Mouse (Mus musculus) megakaryocyte, embryonic 14.5 days (primary cell): ENCODE data around the gene Ndufv1. TPM values are rescaled to one million over a fixed set of nuclear protein-coding genes. Genes with fewer than 3 reads are reported as not detected.
"Not testable (repeated sequence)": the region's sequence is repeated elsewhere in the genome, so short reads cannot be mapped to it uniquely, and the experiment has no call there.

Experiments
- H3K27me3 ChIP-seq: replicated peaks from 2 replicates; pipeline ENCODE3; 2012; ENCODE audit warnings: inconsistent platforms
- H3K36me3 ChIP-seq: replicated peaks from 2 replicates; pipeline ENCODE3; 2012; ENCODE audit warnings: low read length, inconsistent platforms, mixed read lengths
- H3K4me1 ChIP-seq: 2 replicates; pipeline ENCODE4 v1.6.1; 2012; ENCODE audit warnings: inconsistent platforms
- H3K4me3 ChIP-seq: replicated peaks from 2 replicates; pipeline ENCODE3; 2012; ENCODE audit warnings: moderate library complexity, mild to moderate bottlenecking, inconsistent platforms
- H3K9me3 ChIP-seq: 2 replicates; pipeline ENCODE4 v1.6.1; 2012; ENCODE audit warnings: inconsistent platforms
- FLI1 ChIP-seq: IDR thresholded peaks from 2 replicates; pipeline ENCODE4 v1.6.1; 2012; ENCODE audit warnings: low read length, inconsistent platforms, mixed read lengths
- GATA1 ChIP-seq: IDR thresholded peaks from 3 replicates; pipeline ENCODE4 v1.6.1; 2012; ENCODE audit warnings: mixed read lengths, low read length, inconsistent platforms, borderline replicate concordance
- polyA plus RNA-seq: library from polyadenylated mRNA; stranded (reverse); fragments of >175 nt; gene quantifications from 2 replicates; pipeline ENCODE4 v1.2.3, GENCODE M21; 2012; ENCODE audit warnings: low replicate concordance; ENCODE audit not compliant: insufficient read depth

The Ndufv1 gene
- polyA plus RNA-seq, 1 experiment, result 122 TPM

- Histone ChIP-seq H3K36me3 (no peaks in the 10 kb centered on the region), H3K4me3 (no peak overlapping the region), H3K9me3 (peaks cover 4% of the 10 kb centered on the region; the same call in 1 of the 2 replicates), H3K27me3 (peaks cover 59% of the 10 kb centered on the region), H3K4me1 (peaks cover 38% of the 10 kb centered on the region)
- TF ChIP-seq FLI1 (no peak), GATA1 (no peak)
These were observed 42.8 kb upstream of the Ndufv1 start for GRCm38 (mm10) chr19:4055216-4055946.

GRCm38 (mm10) chr19:4054613-4055012, 42.0 kb upstream of the Ndufv1 start:
- H3K9me3 ChIP-seq, result peaks cover 4% of the 10 kb centered on the region; the same call in 1 of the 2 replicates
- H3K36me3 ChIP-seq, result no peaks in the 10 kb centered on the region
- TF ChIP-seq FLI1, result no peak
- TF ChIP-seq GATA1, result no peak
- H3K4me1 ChIP-seq, result peaks cover 40% of the 10 kb centered on the region
- H3K4me3 ChIP-seq, result no peak overlapping the region
- peaks cover 62% of the 10 kb centered on the region for H3K27me3 ChIP-seq

GRCm38 (mm10) chr19:4052516-4053030, 40.0 kb upstream of the Ndufv1 start:
- Histone ChIP-seq H3K4me1 (peaks cover 26% of the 10 kb centered on the region), H3K36me3 (no peaks in the 10 kb centered on the region), H3K9me3 (peaks cover 4% of the 10 kb centered on the region; the same call in 1 of the 2 replicates), H3K4me3 (no peak overlapping the region), H3K27me3 (peaks cover 44% of the 10 kb centered on the region)
- TF ChIP-seq GATA1, result no peak
- no peak for TF ChIP-seq FLI1

GRCm38 (mm10) chr19:4051741-4052515, 39.3 kb upstream of the Ndufv1 start:
- Histone ChIP-seq H3K4me1 (peaks cover 31% of the 10 kb centered on the region), H3K4me3 (no peak overlapping the region), H3K36me3 (no peaks in the 10 kb centered on the region), H3K27me3 (peaks cover 38% of the 10 kb centered on the region), H3K9me3 (peaks cover 4% of the 10 kb centered on the region; the same call in 1 of the 2 replicates)
- no peak for TF ChIP-seq GATA1
- no peak for TF ChIP-seq FLI1

- peaks cover 4% of the 10 kb centered on the region; the same call in 1 of the 2 replicates for H3K9me3 ChIP-seq
- H3K27me3 ChIP-seq, result peaks cover 29% of the 10 kb centered on the region
- no peak overlapping the region for H3K4me3 ChIP-seq
- no peaks in the 10 kb centered on the region for H3K36me3 ChIP-seq
- peaks cover 40% of the 10 kb centered on the region for H3K4me1 ChIP-seq
- no peak for TF ChIP-seq FLI1
- TF ChIP-seq GATA1, result no peak
These were observed 38.4 kb upstream of the Ndufv1 start for GRCm38 (mm10) chr19:4051016-4051415.

GRCm38 (mm10) chr19:4049069-4049468, 36.5 kb upstream of the Ndufv1 start:
- peaks cover 12% of the 10 kb centered on the region for H3K27me3 ChIP-seq

GRCm38 (mm10) chr19:4047859-4048258, 35.3 kb upstream of the Ndufv1 start:
- H3K9me3 ChIP-seq, result peaks cover 4% of the 10 kb centered on the region; the same call in 1 of the 2 replicates
- TF ChIP-seq GATA1 (no peak), FLI1 (no peak)
- peaks cover 7% of the 10 kb centered on the region for H3K27me3 ChIP-seq
- no peaks in the 10 kb centered on the region for H3K36me3 ChIP-seq
- H3K4me3 ChIP-seq, result no peak overlapping the region
- peaks cover 60% of the 10 kb centered on the region for H3K4me1 ChIP-seq

More at GRCm38 (mm10) chr19:4049069-4049468, 36.5 kb upstream of the Ndufv1 start:
- H3K4me1 ChIP-seq, result peaks cover 53% of the 10 kb centered on the region
- H3K4me3 ChIP-seq, H3K36me3 ChIP-seq, H3K9me3 ChIP-seq: not testable (repeated sequence)

GRCm38 (mm10) chr19:4046866-4047254, 34.3 kb upstream of the Ndufv1 start:
- H3K36me3 ChIP-seq, result no peaks in the 10 kb centered on the region
- H3K4me1 ChIP-seq, result peaks cover 56% of the 10 kb centered on the region
- no peak for TF ChIP-seq GATA1
- no peak for TF ChIP-seq FLI1
- peaks cover 4% of the 10 kb centered on the region for H3K27me3 ChIP-seq
- no peak overlapping the region for H3K4me3 ChIP-seq
- peaks cover 4% of the 10 kb centered on the region; the same call in 1 of the 2 replicates for H3K9me3 ChIP-seq

GRCm38 (mm10) chr19:4045966-4046865, 33.6 kb upstream of the Ndufv1 start, which contains the start of gene Gstp2:
TSS of gene Gstp2 (minus strand) at chr19:4046023.
- Histone ChIP-seq H3K27me3 (peaks cover 4% of the 10 kb centered on the region), H3K4me1 (peaks cover 57% of the 10 kb centered on the region), H3K36me3 (no peaks in the 10 kb centered on the region), H3K9me3 (peaks cover 3% of the 10 kb centered on the region; the same call in 1 of the 2 replicates), H3K4me3 (peak within 1 kb of the TSS; percentile 56)
- TF ChIP-seq GATA1, result no peak
- no peak for TF ChIP-seq FLI1

GRCm38 (mm10) chr19:4044109-4044508, 31.5 kb upstream of the Ndufv1 start:
- not testable (repeated sequence) for H3K4me3 ChIP-seq, H3K36me3 ChIP-seq, H3K9me3 ChIP-seq, H3K27me3 ChIP-seq
- peaks cover 67% of the 10 kb centered on the region for H3K4me1 ChIP-seq
